Mouse (Mus musculus): ENCODE data around the gene Mcu.

Mcu gene

DNA sequence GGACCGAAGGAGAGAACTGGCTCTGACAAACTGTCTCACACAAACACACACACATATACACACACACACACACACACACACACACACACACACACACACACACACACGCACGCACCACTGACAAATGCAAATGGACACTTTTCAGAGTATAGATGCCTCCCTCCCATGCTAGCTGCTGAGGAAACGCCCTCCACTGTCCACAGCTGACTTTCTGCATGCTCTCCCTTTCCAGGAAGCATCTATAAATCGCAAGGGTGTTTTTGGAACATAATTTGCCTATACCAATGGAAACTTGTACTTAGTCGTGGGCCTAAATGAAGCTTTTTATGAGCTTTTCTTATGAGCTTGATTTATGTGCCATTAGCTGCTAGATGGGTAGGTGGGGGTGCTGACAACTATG, 46.1 kb downstream of the Mcu start:
- no peak for DNase-seq (ENCODE audit: low read depth, low spot score)

GRCm38 (mm10) chr10:59569481-59569869, 47.0 kb downstream of the Mcu start:
- no peak for DNase-seq (ENCODE audit: low read depth, low spot score)

DNA sequence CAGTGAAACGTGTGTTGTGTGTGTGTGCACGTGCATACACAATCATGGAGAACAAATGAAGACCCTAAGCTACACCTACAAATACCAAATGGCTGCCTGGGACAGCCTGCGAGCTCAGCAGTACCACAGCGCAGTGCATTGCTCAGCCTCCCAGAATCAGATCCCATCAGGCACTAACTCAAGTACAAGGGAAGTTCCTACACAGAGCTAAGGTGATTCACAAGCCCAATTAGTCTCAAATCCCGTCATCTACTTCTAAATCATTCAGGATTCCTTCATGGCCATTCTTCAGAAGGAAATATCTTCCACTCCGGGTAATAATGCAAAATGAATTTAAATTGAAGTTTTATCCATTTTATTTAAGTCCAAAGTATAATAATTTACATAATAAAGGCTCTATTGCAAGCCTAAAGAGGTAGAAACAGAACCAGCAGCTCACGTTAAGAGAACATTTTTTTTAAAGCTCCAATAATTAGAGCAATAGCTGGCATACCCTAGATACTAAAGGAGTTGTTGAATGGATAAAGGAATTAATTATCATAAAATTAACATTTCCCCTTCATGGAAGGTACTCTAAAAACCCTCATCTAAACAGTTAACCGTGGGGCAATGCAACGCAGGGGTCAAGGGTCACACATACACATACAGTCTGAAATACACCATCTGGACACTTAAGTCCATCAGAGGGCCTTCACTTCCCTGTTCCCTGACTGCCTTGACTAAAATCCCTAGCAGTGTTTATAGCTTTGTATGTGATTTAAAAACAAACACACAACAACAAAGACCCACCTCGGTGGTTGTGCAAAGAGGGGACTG, 47.6 kb downstream of the Mcu start:
- DNase-seq (ENCODE audit: low read depth, low spot score): no peak

DNA sequence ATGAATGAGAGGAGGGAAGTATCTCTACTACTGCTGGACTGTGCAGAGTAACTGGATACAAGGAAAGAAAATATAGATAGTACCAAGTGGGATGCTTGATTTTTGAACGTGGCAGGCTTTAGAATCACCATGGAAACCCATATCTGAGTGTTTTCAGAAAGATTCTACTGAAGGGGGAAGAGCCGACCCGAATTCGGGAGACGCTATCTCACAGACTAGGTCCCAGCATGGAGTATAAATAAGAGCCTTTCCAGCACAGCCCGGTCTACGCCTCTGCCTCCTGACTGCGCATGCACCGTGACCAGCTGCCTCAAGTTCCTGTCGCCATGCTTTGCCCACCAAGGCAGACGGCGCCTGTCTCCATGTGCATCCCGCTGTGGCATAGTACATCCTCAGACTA, 49.5 kb downstream of the Mcu start:
- no peak for DNase-seq (ENCODE audit: low read depth, low spot score)

DNA sequence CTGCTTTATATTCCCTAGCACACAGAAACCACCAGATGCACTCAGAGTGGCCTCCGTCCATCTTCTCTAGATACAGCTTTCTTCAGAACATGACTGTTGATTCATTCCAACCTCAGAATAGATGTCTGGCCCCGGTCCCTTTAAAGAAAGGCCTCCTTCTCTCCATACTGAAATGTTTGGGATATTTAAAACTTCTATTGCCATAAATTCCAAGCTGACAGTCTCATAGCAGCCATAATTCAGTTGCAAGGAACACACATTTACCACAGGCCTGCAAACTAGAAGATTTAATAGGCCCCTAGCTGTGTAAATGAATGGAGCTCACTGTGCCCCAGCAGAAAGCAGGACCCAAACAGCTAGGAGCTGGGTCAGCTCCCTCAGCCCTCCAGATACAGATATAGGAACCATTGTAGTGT, 50.5 kb downstream of the Mcu start:
- DNase-seq (ENCODE audit: low read depth, low spot score): no peak

GRCm38 (mm10) chr10:59564551-59564950, 51.9 kb downstream of the Mcu start:
- DNase-seq (ENCODE audit: low read depth, low spot score): no peak

DNA sequence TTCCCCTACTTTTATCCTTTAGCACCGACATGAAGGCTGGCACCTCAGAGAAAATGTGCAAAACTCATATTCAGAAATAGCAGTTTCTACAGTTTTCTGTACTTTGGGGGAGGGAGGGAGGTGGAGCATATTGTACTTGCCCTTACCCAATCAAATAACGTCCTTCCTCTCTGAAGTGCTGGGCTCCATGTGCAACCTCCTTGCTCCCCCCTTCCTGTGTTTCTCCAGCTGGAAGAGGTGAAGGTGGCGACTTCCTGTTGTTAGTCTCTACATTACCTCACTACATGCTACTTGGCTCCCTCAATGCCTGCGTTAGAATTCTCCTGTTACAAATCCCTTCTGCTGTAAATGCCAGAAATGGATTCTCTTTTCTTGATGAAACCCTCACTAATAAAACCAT, 54.0 kb downstream of the Mcu start:
- peak; percentile 34 for DNase-seq (ENCODE audit: low read depth, low spot score)

DNA sequence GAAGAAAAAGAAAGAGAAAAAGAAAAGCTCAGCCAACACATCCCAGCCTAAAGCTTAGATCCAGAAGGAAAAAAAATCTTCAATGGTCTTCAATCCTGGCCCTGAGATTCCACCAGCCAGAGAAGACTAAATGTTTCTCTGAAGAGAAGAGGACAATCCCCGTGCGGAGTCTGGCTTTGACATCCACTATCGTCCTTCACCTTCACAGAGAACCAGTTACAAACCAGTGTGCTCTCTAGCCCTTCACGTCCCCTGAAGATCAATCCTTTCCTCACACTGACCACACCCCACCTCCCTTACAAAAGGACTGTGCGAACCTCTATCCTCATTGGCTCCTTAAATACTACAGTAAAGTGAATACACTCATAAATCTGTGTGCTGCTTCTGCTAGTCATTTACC, 56.4 kb downstream of the Mcu start:
- peak; percentile 53 for DNase-seq (ENCODE audit: low read depth, low spot score)

DNA sequence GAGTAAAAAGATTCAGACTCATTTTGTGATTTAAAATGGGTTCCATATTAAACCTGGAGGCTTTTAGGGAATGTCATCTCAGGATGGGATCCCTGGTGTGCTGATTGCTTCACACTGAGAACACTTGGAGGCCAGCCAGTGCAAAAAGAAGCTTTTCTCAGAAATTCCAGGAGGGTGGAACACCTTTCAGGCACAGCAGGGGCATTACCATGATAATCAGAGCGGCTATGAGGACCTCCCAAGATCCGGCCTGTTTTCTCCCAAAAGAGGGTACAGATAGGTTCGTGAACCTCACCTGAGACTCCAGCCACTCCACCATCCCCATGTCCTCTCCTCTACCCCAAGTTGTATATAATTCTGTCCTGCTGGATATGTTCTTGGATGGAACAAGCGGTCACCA, 57.9 kb downstream of the Mcu start:
- DNase-seq (ENCODE audit: low read depth, low spot score): peak; percentile 92

- no peak for DNase-seq (ENCODE audit: low read depth, low spot score)
Observed at GRCm38 (mm10) chr10:59558164-59558563, 58.3 kb downstream of the Mcu start.

GRCm38 (mm10) chr10:59556541-59556940, 60.0 kb downstream of the Mcu start:
- peak; percentile 60 for DNase-seq (ENCODE audit: low read depth, low spot score)

- DNase-seq (ENCODE audit: low read depth, low spot score): peak; percentile 69
Observed at GRCm38 (mm10) chr10:59554243-59554642, 62.2 kb downstream of the Mcu start.

- DNase-seq (ENCODE audit: low read depth, low spot score): no peak
Observed at GRCm38 (mm10) chr10:59552456-59552855, 64.0 kb downstream of the Mcu start.

GRCm38 (mm10) chr10:59548768-59549333, 67.6 kb downstream of the Mcu start:
- DNase-seq (ENCODE audit: low read depth, low spot score): peak; percentile 83

DNA sequence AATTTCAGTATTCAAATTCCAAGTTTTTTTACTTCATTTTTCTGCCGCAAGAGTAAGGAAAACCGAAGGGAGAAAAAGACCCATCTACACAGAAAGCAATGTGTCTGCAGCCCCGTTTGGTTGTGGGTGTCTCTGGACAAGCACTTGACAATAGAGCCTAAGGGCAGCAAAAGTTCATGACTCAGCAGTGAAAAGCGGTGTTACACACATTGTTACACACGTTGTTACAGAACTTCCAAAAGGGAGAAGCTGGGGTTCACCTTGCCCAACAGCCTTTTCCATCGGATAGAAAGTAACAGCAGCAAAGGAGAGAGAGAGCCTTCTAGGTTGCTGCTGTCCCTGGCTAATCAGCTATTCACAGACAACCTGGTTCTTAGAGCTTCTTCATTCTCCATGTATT, 68.3 kb downstream of the Mcu start:
- DNase-seq (ENCODE audit: low read depth, low spot score): peak; percentile 27

- DNase-seq (ENCODE audit: low read depth, low spot score): peak; percentile 97
Observed at GRCm38 (mm10) chr10:59547426-59547825, 69.1 kb downstream of the Mcu start.

DNA sequence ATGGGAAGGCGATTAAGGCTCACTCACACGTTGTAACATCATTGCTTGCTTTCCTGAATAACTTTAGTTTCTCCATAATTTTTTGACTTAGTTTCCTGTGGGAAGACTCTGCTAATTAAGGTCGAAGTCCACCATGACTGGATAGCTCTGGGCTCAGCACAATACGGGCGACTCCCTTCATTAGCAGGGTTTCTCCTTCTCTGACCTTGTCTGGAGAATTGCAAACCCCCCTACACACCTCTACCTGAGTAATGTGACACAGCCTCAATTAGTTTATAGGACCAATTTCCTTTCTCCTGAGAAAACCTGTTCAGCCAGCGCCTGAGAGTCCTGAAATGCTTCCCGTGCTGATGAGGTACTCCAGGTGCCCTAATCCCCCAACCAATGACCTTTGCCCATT, 71.3 kb downstream of the Mcu start:
- DNase-seq (ENCODE audit: low read depth, low spot score): no peak

DNA sequence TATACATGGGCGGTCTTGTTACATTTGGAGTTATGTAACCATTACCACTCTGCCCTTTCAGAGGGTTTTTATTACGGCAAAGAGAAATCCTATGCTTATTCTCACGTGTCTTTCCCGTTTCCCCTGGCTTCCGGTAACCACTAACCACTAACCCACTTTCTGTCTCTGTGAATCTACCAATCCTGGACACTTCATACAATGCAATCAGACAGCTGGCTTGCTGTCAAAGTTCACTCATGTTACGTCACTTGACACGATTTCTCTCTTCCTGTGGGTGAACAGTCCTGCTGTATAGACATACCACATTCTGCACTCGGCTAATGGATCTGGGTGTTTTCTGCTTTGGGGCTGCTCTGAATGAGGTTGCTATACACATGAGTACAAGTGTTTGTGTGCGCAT, 73.1 kb downstream of the Mcu start:
- no peak for DNase-seq (ENCODE audit: low read depth, low spot score)

- DNase-seq (ENCODE audit: low read depth, low spot score): no peak
Observed at GRCm38 (mm10) chr10:59541466-59541865, 75.0 kb downstream of the Mcu start.

DNA sequence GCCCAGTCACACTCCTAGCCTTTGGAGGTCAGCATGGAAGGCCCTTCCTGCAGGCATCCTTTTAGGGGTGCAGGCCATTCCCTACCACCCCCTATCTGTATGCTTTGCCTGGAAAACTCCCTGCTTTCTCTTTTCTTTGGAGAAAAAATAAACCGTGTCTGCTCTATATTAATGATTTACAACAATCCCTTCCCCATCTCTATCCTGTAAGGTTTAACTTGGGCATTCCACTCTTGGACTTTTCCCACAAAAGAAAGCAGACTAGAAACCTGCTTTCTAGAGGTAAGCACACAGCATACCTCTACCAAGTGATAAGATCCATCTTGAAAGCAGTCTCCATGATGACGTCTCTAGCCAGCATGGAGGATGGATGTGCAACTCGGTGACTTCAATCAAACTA, 75.9 kb downstream of the Mcu start:
- DNase-seq (ENCODE audit: low read depth, low spot score): no peak

DNA sequence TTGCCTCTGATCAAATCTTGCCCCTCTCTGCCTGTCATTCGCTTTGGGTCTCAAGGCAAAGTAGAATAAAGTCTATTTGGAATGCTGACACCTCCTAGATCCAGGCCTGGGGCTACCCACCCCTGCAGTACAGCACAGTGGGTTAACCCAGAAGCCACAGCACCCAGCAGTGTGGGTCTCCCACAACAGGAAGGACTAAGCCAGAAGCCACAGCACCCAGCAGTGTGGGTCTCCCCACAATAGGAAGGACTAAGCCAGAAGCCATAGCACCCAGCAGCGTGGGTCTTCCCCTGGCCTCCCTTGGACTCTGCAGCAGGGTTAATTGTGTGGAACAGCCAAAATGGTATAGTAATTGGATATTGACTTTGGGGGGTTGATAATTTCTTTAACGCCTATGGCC, 76.4 kb downstream of the Mcu start:
- no peak for DNase-seq (ENCODE audit: low read depth, low spot score)

DNA sequence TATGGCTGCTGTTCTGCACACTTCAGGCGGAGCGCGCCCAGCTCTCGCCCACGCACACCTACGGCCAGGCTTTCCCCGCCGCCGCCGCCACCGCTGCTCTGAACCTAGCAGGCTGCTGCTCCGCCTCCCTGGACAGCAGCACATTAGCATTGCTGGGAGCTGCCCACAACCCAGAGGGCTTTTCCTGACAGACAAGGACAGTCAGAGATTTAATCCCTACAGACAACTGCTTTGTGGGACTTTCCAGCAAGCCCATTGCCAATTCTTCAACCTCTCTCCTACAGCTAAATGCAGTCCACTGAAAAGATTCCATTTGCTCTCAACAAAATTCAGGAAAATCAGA, 77.0 kb downstream of the Mcu start:
- peak; percentile 57 for DNase-seq (ENCODE audit: low read depth, low spot score)

GRCm38 (mm10) chr10:59538767-59539532, 77.5 kb downstream of the Mcu start:
- DNase-seq (ENCODE audit: low read depth, low spot score): no peak

Measured in R1 (cell line).